Mouse (Mus musculus): ENCODE results near the gene Ccdc159.

DNA sequence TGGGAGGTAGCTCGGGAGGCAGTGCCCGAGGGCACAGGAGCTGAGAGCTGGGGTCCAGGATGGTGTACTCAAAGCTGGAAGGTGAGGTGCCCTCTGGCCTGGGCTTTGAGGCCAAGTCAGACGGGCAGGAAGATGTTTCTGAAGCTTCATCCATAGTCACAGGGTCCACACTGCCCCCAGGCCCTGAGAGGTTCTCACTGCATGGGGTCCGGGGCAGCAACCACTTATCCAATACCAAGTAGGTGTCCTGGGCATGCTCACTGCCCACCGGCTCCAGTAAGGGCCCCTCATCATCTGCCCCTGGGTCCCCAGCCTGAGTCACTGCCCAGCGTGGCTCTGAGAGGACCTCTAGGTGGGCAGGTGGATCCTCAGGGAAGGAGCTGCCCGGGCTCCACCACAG is 32.0 kb downstream of the Ccdc159 start:
- TF ChIP-seq TAL1 (IDR thresholded peaks at IDR 0.05; ENCODE audit: low read length) (no peak), GATA1 (IDR thresholded peaks at IDR 0.05; ENCODE audit: low read length) (no peak)

Measured in erythroblast, embryonic 14.5 days (primary cell).